1 mouse cellular context compared by ENCODE assay signal in the genomic region with DNA sequence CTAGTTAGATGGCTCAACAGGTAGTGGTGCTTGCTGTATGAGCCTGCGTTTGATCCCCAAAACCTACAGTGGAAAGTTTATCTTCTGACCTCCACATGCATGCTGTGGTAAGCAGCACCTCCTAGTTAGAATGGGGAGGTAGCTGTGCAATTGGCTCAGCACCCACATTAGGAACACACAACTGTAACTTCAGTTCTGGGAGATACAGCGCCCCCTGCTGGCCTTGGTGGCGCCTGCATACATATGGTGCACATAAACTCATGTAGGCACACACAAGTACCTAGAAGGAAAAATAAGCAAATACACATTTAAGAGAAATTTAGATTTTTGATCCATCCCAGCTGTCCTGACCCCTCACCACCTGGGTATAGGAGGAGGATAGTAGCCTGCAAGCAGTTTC.
TF ChIP-seq lines count a peak whose summit lies in the region.

No protein-coding gene starts in this region.

TF ChIP-seq in CH12.LX, 34 proteins besides CTCF, POLR2A, EP300 and RAD21:
- TF ChIP-seq IRF4 (IDR thresholded peaks at IDR 0.05; ENCODE audit: low read depth, low read length) (no peak), ETS1 (conservative IDR thresholded peaks at IDR 0.05; ENCODE audit: low read depth, low read length) (no peak), POLR2AphosphoS2 (IDR thresholded peaks at IDR 0.05; ENCODE audit: low read depth, low read length) (no peak), USF1 (IDR thresholded peaks at IDR 0.05; ENCODE audit: low read depth, low read length) (no peak)
